Mouse (Mus musculus) intestine, postnatal 0 days (tissue): ENCODE results near the gene Pdzk1ip1. TPM values are rescaled to one million over a fixed set of nuclear protein-coding genes. Genes with fewer than 3 reads are reported as not detected.

Experiments
- ATAC-seq: fragments of 200-750 bp; cut with Nextera tagmentation; 2 replicates; pipeline ENCODE4 v1.8.0; 2017; ENCODE audit warnings: mild to moderate bottlenecking, moderate TSS enrichment, moderate library complexity
- H3K27ac ChIP-seq: fragments of 300-500 bp; sonication (generic); 2 replicates; pipeline ENCODE4 v1.5.1; 2014; ENCODE audit warnings: mild to moderate bottlenecking, low read depth, low read length, moderate library complexity
- H3K27me3 ChIP-seq: fragments of 300-500 bp; sonication (generic); replicated peaks from 2 replicates; pipeline ENCODE4 v1.6.1; 2014; ENCODE audit warnings: low read length, mixed read lengths; ENCODE audit not compliant: control insufficient read depth, insufficient read depth
- H3K36me3 ChIP-seq: fragments of 300-500 bp; sonication (generic); 2 replicates; pipeline ENCODE4 v1.6.1; 2014; ENCODE audit warnings: mild to moderate bottlenecking, moderate library complexity; ENCODE audit not compliant: control insufficient read depth, insufficient read depth
- H3K4me1 ChIP-seq: fragments of 300-500 bp; sonication (generic); replicated peaks from 2 replicates; pipeline ENCODE4 v1.6.1; 2014; ENCODE audit warnings: antibody characterized with exemption, low read length, mixed read lengths; ENCODE audit not compliant: control insufficient read depth, insufficient read depth
- H3K4me2 ChIP-seq: fragments of 300-500 bp; sonication (generic); replicated peaks from 2 replicates; pipeline ENCODE4 v1.6.1; 2014; ENCODE audit warnings: low read depth, mild to moderate bottlenecking, moderate library complexity
- H3K4me3 ChIP-seq: fragments of 300-500 bp; sonication (generic); 2 replicates; pipeline ENCODE4 v1.5.1; 2014; ENCODE audit warnings: low read depth, low read length
- H3K9ac ChIP-seq: fragments of 300-500 bp; sonication (generic); 2 replicates; pipeline ENCODE4 v1.6.1; 2014; ENCODE audit warnings: mild to moderate bottlenecking, low read depth, low read length
- H3K9me3 ChIP-seq: fragments of 300-500 bp; sonication (generic); 2 replicates; pipeline ENCODE4 v1.6.1; 2016; ENCODE audit warnings: mixed run types; ENCODE audit not compliant: control insufficient read depth
- CTCF ChIP-seq: sonication (generic); IDR thresholded peaks from 2 replicates; pipeline ENCODE4 v1.5.1; 2016; ENCODE audit warnings: low read depth, mild to moderate bottlenecking, control low read depth, antibody characterized with exemption, moderate library complexity
- WGBS: fragments of 180-500 bp; shearing (Covaris S2); extraction: QIAGEN DNeasy Blood & Tissue Kit; methylation state at CpG from one replicate; pipeline ENCODE4 v1.1.7; 2014; 5-methylcytosine and 5-hydroxymethylcytosine counted together
- polyA plus RNA-seq: library from polyadenylated mRNA; unstranded; fragments of >200 nt; fragmentation: Nextera tagmentation; extraction: Ambion mirVana; gene quantifications from 2 replicates; pipeline ENCODE4 v1.2.1, GENCODE M21; 2015

The Pdzk1ip1 gene
- polyA plus RNA-seq, 1 experiment from 2014 or later, result 358 TPM

- Histone ChIP-seq H3K27me3 (peaks cover 6% of the 10 kb centered on the region; the same call in 1 of the 2 replicates), H3K9me3 (no peaks in the 10 kb centered on the region), H3K36me3 (no peaks in the 10 kb centered on the region), H3K4me2 (no peak overlapping the region), H3K4me3 (no peak overlapping the region), H3K9ac (no peak overlapping the region), H3K4me1 (no peaks in the 10 kb centered on the region), H3K27ac (no peak overlapping the region)
- ATAC-seq, result no peak
- TF ChIP-seq CTCF, result no peak
- WGBS, result 8% methylated on average over 5 of the region's 5 CpGs
These were observed 44.6 kb downstream of the Pdzk1ip1 start for GRCm38 (mm10) chr4:115133085-115133484.

DNA sequence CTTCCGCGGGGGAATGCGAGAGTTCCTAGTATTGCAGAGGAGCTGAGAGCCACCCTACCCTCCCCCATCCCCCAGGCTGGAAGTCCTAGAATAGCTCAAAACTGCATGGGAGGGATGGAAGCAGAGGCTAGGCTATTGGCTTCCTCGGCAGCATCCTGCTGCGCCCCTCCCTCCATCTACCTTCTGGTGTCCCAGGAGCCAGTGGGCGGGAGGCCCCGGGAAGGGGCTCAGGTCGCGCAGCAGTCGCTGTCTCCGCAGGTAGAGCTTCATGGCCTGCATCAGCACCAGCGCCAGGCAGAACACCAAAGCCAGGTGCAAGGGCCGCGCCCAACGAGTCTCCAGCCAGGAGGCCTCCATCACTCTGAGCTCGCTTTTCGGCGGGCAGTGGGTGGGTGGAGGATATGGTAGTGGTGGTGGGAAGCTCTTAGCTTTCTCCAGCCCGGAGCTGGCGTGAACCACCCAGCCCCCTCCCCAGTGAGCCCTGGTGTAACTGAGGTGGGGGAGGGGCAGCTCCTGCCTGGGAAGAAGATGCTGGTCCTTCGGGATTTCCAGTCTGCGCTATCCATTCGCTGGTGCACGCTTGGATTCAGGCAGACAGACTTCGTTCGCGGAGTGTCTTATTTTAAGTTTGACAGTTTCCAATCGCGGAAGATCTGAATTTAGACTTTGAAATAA, 45.2 kb downstream of the Pdzk1ip1 start, which contains the start of gene Cyp4x1:
TSS of gene Cyp4x1 (minus strand) at position 661 of the 675 bp plus-strand sequence.
- no peaks in the 10 kb centered on the region for H3K36me3 ChIP-seq
- no peaks in the 10 kb centered on the region for H3K9me3 ChIP-seq
- no peak within 1 kb of the TSS for H3K9ac ChIP-seq
- H3K27ac ChIP-seq, result no peak within 1 kb of the TSS
- TF ChIP-seq CTCF, result no peak
- no peaks in the 10 kb centered on the region for H3K4me1 ChIP-seq
- no peak for ATAC-seq
- WGBS, result 3% methylated on average over 29 of the region's 29 CpGs
- H3K4me3 ChIP-seq, result peak within 1 kb of the TSS; percentile 11; the same call in 1 of the 2 replicates
- peak within 1 kb of the TSS; percentile 37 for H3K4me2 ChIP-seq
- peaks cover 11% of the 10 kb centered on the region; the same call in 1 of the 2 replicates for H3K27me3 ChIP-seq

DNA sequence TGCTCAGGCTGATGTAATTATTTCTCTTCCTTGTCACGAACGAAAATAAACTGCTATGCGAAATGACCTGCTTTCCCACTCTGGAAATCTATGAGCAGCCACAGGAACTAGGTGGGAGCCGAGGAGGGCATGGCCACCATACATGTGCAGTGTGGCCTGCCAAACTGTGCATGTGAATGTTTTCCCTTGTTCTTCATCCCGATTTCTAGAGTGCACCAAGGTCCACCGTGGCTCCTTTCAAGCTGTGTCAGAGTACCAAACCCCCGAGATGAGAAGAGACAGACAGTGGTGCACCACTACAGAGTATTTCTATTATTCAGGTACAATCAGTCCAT, 45.8 kb downstream of the Pdzk1ip1 start:
- Histone ChIP-seq H3K36me3 (no peaks in the 10 kb centered on the region), H3K4me3 (no peak overlapping the region), H3K27me3 (peaks cover 11% of the 10 kb centered on the region; the same call in 1 of the 2 replicates), H3K27ac (no peak overlapping the region), H3K9ac (no peak overlapping the region), H3K9me3 (no peaks in the 10 kb centered on the region), H3K4me2 (no peak overlapping the region), H3K4me1 (no peaks in the 10 kb centered on the region)
- no peak for ATAC-seq
- TF ChIP-seq CTCF, result no peak
- WGBS, result 29% methylated on average over 7 of the region's 7 CpGs

Other genes with a start within 250 kb of the Pdzk1ip1 start
- gene Foxd2, start 179.8 kb upstream of the Pdzk1ip1 start, polyA plus RNA-seq, result 0.50 TPM in 1 of 2 replicates, not detected in the other
- not detected in 2 replicates for gene Foxe3, start 162.7 kb upstream of the Pdzk1ip1 start, polyA plus RNA-seq
- 322 and 356 TPM in 2 replicates for gene Cmpk1, start 101.5 kb upstream of the Pdzk1ip1 start, polyA plus RNA-seq
- 2.4 and 3.3 TPM in 2 replicates for gene Stil, start 88.5 kb upstream of the Pdzk1ip1 start, polyA plus RNA-seq
- 0.22 and 0.27 TPM in 2 replicates for gene Tal1, start 32.3 kb upstream of the Pdzk1ip1 start, polyA plus RNA-seq
- gene Cyp4x1, start 45.6 kb downstream of the Pdzk1ip1 start, polyA plus RNA-seq, result 0.21 TPM in 2 replicates
- not detected in 2 replicates for gene Cyp4a29, start 153.4 kb downstream of the Pdzk1ip1 start, polyA plus RNA-seq
- gene Cyp4a12a, start 210.3 kb downstream of the Pdzk1ip1 start, polyA plus RNA-seq, result 0.52 and 0.58 TPM in 2 replicates